Mouse (Mus musculus) brain, embryonic 14.5 days (tissue): ENCODE results near the gene Olfr1065.

ENCODE experiments used
- CTCF ChIP-seq: fragments of 200-500 bp; IDR thresholded peaks from 2 replicates; pipeline ENCODE4 v1.5.1; 2012; ENCODE audit warnings: inconsistent platforms, mild to moderate bottlenecking, moderate library complexity, borderline replicate concordance; ENCODE audit not compliant: insufficient read depth, insufficient read length; ENCODE audit errors: extremely low read depth
- POLR2A ChIP-seq: fragments of 200-500 bp; IDR thresholded peaks from 2 replicates; pipeline ENCODE4 v1.6.1; 2012; ENCODE audit warnings: mild to moderate bottlenecking, inconsistent platforms, borderline replicate concordance; ENCODE audit not compliant: poor library complexity, insufficient read depth, insufficient read length, severe bottlenecking; ENCODE audit errors: extremely low read depth

- no peak for TF ChIP-seq POLR2A
- no peak for TF ChIP-seq CTCF
These were observed 36.4 kb downstream of the Olfr1065 start, which contains the start of gene Olfr1061 for GRCm38 (mm10) chr2:86413950-86414349.
